Mouse (Mus musculus) G1E (cell line): Measurements from ENCODE around the gene Olfr402.

Source experiments
- CTCF ChIP-seq: IDR thresholded peaks from 2 replicates; pipeline ENCODE4 v1.5.1; 2012; ENCODE audit warnings: low read depth, low read length, inconsistent platforms, mixed read lengths
- GATA1 ChIP-seq: IDR thresholded peaks from 2 replicates; pipeline ENCODE4 v1.6.1; 2012; ENCODE audit warnings: borderline replicate concordance, low read length, inconsistent platforms, mixed read lengths
- TAL1 ChIP-seq: conservative IDR thresholded peaks from 2 replicates; pipeline ENCODE4 v1.6.1; 2012; ENCODE audit warnings: low read depth, low read length, inconsistent platforms, mixed read lengths

GRCm38 (mm10) chr11:74183168-74183567 is 29.8 kb downstream of the Olfr402 start:
- TF ChIP-seq CTCF, result no peak
- TF ChIP-seq TAL1, result no peak
- TF ChIP-seq GATA1, result no peak
